Mouse (Mus musculus): ENCODE measurements at regions not wholly inside any gene's neighbourhood (a gene's known extent, or its start where the extent isn't known, plus 50 kb on each side); places are given as distances from the start of the nearest gene placed in this dataset.

DNA sequence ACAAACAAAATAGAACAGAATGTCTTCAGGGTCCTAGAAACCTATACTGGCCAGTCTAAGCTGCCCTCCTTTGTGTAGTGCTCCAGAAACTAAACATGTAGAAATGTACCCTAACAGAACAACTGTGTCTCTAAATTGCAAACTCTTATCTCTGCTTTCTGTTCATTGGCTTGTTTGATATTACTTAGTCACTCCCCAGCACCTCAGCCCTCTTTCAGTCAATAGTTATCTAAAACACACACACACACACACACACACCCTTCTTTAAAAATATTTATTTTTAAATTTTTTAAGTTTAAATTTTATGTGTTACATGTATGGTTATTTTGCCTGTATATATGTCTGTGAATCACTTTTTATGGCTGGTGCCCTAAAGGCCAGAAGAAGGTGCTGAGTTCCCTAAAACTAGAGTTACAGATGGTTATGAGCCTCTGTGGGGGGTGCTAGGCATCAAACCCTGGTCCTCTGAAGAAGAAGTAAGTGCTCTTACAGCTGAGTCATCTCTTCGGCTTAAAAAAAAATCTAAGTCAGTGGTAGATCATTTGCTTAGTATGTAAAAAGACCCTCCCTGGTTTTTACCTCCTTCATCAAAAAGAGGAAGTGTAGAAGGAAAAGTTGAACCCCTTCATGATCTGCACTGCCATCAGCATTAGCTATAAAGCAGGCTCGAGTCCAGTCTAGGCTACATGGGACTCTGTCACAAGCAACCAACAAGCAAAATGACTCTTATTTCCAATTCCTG is 96.6 kb upstream of the C9orf72 start:
- TF ChIP-seq CTCF (IDR thresholded peaks at IDR 0.05) (no peak), EP300 (IDR thresholded peaks at IDR 0.05) (no peak)
